Mouse (Mus musculus): ENCODE measurements around the gene Mfap5.
"Not testable (repeated sequence)": the region's sequence is repeated elsewhere in the genome, so short reads cannot be mapped to it uniquely, and the experiment has no call there.

The Mfap5 gene

GRCm38 (mm10) chr6:122512914-122513878 is 7.6 kb downstream of the Mfap5 start:
- no peak for DNase-seq (ENCODE audit: low spot score in 2 of 2)

- no peak for DNase-seq (ENCODE audit: low spot score in 2 of 2)
Measured at GRCm38 (mm10) chr6:122514312-122514711, 8.7 kb downstream of the Mfap5 start.

- not testable (repeated sequence) for DNase-seq (ENCODE audit: low spot score in 2 of 2)
Measured at GRCm38 (mm10) chr6:122515762-122516161, 10.1 kb downstream of the Mfap5 start.

GRCm38 (mm10) chr6:122517668-122518067 is 12.0 kb downstream of the Mfap5 start:
- no peak for DNase-seq (ENCODE audit: low spot score in 2 of 2)

- DNase-seq (ENCODE audit: low spot score in 2 of 2), result no peak
Measured at GRCm38 (mm10) chr6:122519384-122519783, 13.7 kb downstream of the Mfap5 start.

GRCm38 (mm10) chr6:122522595-122522994 is 16.9 kb downstream of the Mfap5 start:
- DNase-seq (ENCODE audit: low spot score in 2 of 2), result no peak

- DNase-seq (ENCODE audit: low spot score in 2 of 2), result no peak
Measured at GRCm38 (mm10) chr6:122523289-122523688, 17.6 kb downstream of the Mfap5 start.

GRCm38 (mm10) chr6:122527596-122527995 is 22.0 kb downstream of the Mfap5 start:
- no peak for DNase-seq (ENCODE audit: low spot score in 2 of 2)

- DNase-seq (ENCODE audit: low spot score in 2 of 2), result no peak
Measured at GRCm38 (mm10) chr6:122528136-122528535, 22.5 kb downstream of the Mfap5 start.

GRCm38 (mm10) chr6:122531466-122532174 is 26.0 kb downstream of the Mfap5 start:
- DNase-seq (ENCODE audit: low spot score in 2 of 2), result no peak

- DNase-seq (ENCODE audit: low spot score in 2 of 2), result no peak
Measured at GRCm38 (mm10) chr6:122532883-122533302, 27.2 kb downstream of the Mfap5 start.

- DNase-seq (ENCODE audit: low spot score in 2 of 2), result no peak
Measured at GRCm38 (mm10) chr6:122534032-122534431, 28.4 kb downstream of the Mfap5 start.

GRCm38 (mm10) chr6:122539564-122539963 is 33.9 kb downstream of the Mfap5 start:
- DNase-seq (ENCODE audit: low spot score in 2 of 2), result no peak

GRCm38 (mm10) chr6:122542459-122542858 is 36.8 kb downstream of the Mfap5 start:
- not testable (repeated sequence) for DNase-seq (ENCODE audit: low spot score in 2 of 2)

- DNase-seq (ENCODE audit: low spot score in 2 of 2), result no peak
Measured at GRCm38 (mm10) chr6:122543574-122543973, 37.9 kb downstream of the Mfap5 start.

- no peak for DNase-seq (ENCODE audit: low spot score in 2 of 2)
Measured at GRCm38 (mm10) chr6:122544672-122545071, 39.0 kb downstream of the Mfap5 start.

GRCm38 (mm10) chr6:122545289-122545882 is 39.7 kb downstream of the Mfap5 start:
- no peak for DNase-seq (ENCODE audit: low spot score in 2 of 2)

- no peak for DNase-seq (ENCODE audit: low spot score in 2 of 2)
Measured at GRCm38 (mm10) chr6:122545948-122546347, 40.3 kb downstream of the Mfap5 start.

GRCm38 (mm10) chr6:122553606-122554005 is 48.0 kb downstream of the Mfap5 start, which contains the start of gene Aicda:
Gene Aicda (plus strand): TSS chr6:122553801.
- no peak for DNase-seq (ENCODE audit: low spot score in 2 of 2)

GRCm38 (mm10) chr6:122554102-122554501 is 48.5 kb downstream of the Mfap5 start:
- no peak for DNase-seq (ENCODE audit: low spot score in 2 of 2)

- no peak for DNase-seq (ENCODE audit: low spot score in 2 of 2)
Measured at GRCm38 (mm10) chr6:122555266-122555665, 49.6 kb downstream of the Mfap5 start.

- peak; percentile 69 to 85 for DNase-seq (ENCODE audit: low spot score in 2 of 2)
Measured at GRCm38 (mm10) chr6:122556959-122557561, 51.4 kb downstream of the Mfap5 start.

All from spleen, postnatal 4 days (tissue).